Mouse (Mus musculus) ovary, postnatal 14 days (tissue): ENCODE data around the gene Elobl.
"Not testable (repeated sequence)": the region's sequence is repeated elsewhere in the genome, so short reads cannot be mapped to it uniquely, and the experiment has no call there.

Source experiments
- DNase-seq: peaks from one replicate; pipeline ENCODE4 v3.0.0; 2022; ENCODE audit warnings: low spot score

Gene Elobl

DNA sequence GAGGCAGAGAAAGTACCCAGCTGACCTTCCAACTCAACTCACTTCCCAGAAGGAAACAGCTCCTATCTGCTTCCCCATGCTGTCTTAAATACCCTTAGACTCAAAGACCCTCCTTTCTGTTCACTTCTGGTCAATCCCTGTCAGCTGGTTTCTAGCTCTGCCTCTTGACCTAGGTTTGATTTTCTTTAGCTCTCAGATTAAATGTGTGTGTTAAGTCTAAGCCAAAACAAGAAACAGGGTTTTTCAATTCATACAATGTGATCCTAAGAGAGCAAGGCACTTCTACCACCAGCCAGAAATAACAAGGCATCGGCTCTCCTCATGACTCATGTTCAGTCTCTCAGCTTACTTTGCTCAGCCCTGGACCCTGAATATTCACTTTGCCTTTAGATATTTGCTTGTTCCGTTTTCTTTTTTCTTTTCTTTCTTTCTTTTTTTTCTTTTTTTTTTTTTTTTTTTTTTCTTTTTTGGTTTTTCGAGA lies at the start of gene Elobl:
Gene Elobl (minus strand): TSS at position 51 of the 481 bp plus-strand sequence.
- no peak for DNase-seq

DNA sequence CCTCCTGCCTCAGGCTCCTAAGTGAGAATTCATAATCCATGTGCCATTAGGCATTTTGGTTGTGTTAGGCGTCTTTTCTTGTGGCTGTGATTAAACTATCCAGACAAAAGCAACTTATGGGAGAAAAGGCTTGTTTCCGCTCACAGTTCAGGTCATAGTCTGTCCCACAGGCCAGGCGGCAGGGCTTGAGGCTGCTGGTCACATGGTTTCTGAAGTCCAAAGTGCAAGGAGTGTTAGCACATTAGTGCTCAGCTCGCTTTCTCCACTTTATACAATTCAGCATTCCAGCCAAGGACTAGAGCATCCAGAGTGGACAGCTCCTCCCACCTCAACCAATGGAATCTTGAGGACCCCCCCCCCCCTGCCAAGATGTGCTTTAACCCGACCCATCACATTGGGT lies 45.5 kb upstream of the Elobl start:
- DNase-seq, result no peak

DNA sequence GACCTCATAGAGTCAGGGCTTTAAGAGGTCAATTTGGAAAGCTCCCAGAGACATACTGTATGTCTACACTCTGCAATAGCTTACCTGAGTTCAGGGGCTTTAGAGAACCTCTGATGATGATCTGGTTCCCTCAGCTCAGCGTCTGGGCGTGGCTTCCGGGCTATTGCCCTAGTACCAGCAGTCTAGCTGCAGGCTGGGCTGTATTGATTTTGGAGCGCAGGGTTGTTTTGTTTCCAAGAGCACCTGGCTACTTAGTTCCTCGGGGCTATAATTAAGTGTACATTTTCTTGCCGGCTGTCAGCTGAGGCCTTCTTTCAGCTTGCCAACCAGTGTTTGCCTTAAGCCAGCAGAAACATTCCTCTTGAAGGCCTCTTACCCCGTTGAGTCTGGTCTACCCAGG lies 42.8 kb upstream of the Elobl start:
- DNase-seq, result no peak

DNA sequence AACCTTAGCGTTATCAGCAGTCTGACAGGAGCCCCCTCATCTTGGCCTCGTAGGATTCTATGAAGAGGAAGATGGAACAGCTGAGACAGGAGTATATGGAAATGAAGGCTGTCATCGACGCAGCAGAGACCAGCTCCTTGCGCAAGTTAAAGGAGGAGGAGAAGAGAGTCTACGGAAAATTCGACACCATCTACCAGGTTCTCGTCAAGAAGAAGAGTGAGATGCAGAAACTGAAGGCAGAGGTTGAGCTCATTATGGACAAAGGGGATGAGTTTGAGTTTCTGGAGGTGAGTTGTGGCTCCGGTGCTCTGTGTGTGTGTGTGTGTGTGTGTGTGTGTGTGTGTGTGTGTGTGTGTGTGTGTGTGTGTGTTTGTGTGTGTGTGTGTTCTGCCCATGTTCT lies 42.3 kb upstream of the Elobl start:
- DNase-seq, result no peak

DNA sequence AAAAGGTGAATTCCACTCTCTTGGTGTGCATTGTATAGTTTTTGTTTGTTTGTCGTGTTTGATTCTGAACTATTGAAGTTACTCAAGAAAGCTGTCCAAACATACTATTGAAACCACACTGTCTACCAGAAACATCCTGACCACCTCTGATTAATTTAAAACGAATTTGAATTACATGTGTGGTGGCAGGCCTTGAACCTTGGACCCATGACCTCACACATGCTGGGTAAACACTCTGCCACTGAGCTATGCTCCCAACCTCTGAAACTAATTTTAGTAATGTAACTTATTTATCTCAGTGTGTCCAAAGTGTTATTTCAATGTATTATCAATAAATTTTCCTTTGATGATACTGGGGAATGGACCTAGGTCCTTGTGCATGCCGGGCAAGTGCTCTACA lies 40.9 kb upstream of the Elobl start:
- no peak for DNase-seq

DNA sequence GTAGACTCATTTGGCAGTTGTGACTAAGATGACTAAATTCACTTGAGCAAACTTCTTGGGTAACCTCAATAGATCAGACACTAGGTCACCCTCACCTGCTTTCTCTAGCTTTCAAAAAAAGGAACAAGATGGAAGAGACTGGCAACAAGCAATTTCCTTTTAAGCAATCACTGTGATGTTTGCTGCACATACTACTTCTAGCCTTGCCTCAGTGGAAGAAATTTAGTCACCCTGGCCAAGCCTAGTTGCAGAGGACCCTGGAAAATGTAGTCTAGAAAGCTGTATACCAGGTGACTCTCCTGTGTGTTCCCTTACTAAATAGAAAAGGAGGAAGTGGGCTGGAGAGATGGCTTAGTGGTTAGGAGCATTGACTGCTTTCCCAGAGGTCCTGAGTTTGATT lies 39.7 kb upstream of the Elobl start:
- DNase-seq, result no peak

DNA sequence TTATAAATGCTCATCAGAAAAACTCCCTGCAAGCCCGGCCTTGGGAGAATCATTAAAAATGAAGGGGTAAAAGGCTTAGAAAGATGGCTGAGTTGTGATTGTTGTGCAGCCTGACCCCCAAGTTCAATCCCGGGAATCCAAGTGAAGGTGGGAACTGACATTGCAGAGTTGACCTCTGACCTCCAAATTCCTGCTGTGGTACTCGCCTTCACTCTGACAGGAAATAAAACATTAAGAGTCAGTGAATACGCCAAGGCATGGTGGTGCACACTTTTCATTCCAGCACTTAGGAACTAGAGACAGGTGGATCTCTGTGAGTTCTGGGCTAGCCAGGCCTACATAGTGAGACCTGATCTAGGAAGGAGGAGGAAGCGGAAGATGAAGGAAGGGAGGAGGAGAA lies 38.7 kb upstream of the Elobl start:
- DNase-seq, result no peak

DNA sequence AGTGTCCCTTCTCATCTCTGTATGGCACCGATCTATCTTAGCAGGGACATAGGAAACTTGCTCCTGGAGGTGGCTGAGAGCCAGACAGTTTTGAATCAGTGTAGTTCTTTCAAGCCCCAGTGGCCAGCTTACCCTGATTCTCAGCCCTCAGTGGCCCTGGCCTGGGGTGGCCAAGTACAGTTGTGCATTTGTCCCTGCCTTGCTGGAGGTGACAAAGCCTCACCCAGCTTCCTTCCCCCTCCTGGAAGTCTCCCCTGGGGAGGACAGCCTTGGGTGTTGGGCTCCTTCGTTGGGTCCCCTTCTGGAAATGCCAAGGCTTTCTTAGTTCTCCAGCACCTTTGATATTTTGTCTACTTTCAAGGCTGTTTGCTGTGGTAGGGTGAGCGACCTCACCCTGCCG lies 37.0 kb upstream of the Elobl start:
- DNase-seq, result no peak

DNA sequence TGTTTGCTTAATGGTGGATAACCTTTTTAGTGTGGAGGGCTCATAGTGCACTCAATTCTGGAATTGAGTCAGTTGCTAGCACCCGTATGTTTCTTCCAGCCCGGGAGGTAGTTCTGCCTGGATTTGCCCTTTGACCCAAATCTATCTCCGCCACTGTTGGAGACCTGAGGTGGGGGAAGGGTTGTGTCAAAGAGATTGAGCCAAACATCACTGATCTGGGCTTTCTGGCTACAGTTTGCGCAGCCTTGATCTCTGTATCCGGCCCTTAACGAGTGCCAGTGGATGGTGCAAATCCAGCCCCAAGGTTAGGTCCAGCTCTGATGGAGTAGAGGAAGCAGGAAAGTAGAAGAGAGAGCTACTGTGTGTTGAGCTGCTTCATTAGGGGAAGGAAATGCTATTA lies 36.3 kb upstream of the Elobl start:
- DNase-seq, result no peak

DNA sequence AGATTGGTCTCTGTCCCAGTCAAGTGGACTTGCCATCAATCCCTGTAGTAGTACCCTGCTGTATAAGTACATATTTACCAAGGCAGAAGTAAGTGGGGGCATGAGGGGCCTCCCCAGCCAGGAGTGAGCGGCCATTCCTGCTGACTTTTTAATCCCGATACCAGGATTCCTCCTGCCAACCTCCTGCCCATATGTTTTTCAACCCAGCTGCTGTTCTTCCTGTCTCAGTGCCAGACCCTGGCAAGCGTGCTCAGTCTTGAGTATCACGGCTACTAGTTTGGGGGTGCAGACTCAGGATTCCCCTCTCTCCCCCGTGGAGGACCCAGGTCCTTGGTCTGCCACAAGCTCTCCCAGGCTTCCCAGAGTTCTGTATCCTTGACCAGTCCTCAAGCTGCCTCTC lies 35.9 kb upstream of the Elobl start:
- DNase-seq, result no peak

DNA sequence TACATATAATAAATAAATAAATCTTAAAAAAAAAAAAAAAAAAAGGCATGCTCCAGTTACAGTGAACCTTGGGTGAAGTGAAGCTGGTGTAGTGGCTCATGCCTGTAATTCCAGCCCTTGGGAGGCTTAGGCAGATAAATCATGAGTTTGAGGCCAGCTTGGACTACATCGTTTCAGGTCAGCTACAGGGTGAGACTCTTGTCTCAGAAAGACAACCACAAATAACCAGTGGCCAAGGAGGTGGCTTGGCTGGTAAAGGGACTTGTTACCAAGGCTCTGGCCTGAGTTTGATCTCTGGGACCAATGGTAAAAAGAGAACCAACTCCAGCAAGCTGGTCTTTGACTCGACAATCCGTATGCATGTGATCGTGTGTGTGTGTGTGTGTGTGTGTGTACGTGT lies 35.3 kb upstream of the Elobl start:
- no peak for DNase-seq

DNA sequence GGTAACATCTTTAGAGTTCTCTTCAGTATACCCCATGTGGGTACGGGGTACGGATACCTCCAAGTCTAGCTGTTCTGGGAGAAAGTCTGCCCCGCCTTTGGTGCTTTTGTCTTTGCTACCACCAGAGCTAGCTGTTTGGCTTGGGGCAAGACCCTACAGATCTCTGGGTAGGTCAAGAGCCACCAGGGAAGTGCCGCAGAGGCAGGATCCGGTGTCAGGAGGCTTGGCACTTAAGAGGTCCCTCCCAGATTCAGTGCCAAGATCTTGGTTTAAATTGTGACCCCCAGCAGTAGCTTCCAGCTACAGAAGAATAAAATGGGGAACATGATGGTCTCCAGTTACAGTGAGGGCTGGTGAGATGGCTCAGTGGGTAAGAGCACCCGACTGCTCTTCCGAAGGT lies 34.8 kb upstream of the Elobl start:
- DNase-seq, result no peak

DNA sequence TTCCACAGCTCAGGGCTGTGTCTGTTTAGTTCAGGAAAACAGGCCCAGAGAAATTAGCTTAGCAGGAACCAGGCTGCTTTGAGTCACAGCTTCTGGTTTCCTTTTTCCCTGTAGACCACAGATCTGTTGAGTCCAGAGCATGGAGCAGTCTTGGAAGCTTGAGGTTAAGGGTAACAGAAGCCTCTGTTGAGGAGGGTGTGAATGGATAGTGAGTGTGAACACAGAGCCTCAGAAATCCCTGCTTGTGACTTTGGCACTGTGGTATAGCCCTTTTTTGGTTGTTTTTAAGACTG lies 33.7 kb upstream of the Elobl start:
- no peak for DNase-seq

DNA sequence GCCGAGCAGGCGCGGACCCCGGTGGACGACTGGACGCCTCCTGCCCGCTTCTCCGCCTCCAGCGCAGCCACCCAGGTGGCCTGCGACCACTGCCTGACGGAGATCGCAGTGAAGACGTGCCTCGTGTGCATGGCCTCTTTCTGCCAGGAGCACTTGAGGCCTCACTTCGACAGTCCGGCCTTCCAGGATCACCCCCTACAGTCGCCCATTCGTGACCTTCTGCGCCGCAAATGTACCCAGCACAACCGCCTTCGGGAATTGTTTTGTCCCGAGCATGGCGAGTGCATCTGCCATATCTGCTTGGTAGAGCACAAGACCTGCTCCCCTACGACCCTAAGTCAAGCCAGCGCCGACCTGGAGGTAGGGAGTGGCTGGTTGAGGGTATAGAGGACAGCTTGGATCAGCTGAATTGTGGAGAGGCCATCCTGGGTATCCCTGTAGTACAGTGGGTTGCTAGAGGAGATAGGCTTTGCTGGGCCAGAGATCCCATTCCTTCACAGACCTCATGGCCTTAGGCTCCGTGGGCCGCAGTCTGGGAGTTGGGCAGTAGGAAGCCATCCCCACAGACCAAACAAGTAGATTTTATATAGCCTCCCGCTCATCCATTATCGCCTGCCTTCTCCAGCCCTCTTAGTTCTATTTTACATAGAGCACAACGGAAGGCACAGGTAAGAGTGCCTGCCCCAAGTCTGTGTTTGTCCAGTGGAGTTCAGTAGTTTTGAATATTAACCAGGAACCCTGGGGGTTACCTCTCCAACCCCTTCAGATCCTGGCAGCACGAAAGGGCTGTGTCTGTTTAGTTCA lies 33.2 kb upstream of the Elobl start:
- no peak for DNase-seq

DNA sequence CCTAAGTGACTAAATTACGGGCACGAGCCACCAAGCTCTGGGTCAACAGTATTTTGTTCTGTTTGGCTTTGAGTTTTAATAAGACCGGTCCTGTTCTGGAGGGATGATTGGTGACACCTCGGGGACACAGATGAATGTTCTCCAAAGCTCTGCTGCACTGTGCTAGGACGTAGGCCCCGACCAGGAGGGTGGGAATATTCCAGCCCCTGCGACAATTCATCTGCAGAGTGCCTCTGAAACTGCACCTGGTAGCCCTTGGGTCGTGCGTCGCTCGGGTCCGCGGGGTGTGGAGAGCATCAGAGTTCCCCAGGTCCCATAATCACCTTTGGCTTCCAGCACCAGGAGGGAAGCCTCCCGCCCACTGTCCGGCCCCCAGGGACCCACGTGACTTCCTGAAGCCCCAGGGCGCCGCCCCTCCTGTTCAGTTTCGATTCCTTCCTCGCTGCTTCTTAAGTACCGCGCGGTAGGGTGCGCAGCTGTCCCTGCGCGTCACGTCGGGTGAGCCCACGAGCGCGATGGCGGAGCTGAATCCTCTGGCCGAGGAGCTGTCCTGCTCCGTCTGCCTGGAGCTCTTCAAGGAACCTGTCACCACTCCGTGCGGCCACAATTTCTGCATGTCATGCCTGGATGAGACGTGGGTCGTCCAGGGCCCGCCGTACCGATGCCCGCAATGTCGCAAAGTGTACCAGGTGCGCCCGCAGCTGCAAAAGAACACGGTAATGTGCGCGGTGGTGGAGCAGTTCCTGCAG lies 32.4 kb upstream of the Elobl start, which contains the start of gene Trim25:
Gene Trim25 (plus strand): TSS at position 403 of the 749 bp plus-strand sequence.
- DNase-seq, result peak; percentile 81

DNA sequence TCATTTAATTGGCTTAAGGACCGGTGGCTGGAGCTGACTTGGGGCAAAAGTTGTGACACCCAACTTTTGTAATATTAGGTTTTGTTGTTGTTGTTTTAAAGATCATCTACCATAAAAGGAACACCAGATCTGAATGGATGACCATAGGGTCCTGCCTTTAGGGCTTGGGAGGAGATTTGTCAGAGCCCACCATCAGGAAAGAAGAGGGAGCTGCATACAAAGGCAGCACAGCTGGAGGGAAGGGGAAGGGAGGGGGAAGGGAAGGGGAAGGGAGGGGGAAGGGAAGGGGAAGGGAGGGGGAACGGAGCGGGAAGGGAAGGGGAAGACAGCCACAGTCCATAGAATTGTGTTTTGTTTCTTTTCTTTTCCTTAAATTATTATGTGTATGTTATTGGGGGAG lies 31.7 kb upstream of the Elobl start:
- no peak for DNase-seq

DNA sequence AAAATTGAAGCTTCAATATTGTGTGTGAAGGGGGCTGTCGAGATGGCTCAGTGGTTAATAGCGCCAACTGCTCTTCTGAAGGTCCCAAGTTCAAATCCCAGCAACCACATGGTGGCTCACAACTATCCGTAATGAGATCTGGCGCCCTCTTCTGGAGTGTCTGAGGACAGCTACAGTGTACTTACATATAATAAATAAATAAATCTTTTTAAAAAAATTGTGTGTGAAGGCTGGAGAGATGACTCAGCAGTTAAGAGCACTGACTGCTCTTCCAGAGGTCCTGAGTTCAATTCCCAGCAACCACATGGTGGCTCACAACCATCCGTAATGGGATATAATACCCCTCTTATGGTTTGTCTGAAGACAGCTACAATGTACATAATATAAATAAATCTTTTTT lies 30.6 kb upstream of the Elobl start:
- DNase-seq, result not testable (repeated sequence)

DNA sequence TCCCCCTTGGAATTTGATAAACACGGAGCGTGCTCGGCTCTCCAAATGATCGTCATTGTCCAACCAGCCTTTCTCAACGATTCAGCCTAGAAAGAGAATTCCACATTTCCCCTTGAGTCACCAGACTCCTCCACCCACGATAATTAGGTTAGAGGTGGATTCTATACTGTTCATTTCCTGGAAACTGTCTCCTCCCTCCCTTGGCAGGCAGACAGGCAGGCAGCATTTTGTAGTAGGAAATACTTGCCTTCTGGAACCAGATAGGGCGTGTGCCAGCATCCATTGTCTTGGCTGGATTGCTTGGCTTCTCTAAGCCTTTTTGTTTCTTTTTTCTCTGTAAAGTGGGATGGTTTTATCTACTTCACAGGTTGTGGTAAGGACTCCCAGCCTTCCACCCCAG lies 29.7 kb upstream of the Elobl start:
- no peak for DNase-seq

DNA sequence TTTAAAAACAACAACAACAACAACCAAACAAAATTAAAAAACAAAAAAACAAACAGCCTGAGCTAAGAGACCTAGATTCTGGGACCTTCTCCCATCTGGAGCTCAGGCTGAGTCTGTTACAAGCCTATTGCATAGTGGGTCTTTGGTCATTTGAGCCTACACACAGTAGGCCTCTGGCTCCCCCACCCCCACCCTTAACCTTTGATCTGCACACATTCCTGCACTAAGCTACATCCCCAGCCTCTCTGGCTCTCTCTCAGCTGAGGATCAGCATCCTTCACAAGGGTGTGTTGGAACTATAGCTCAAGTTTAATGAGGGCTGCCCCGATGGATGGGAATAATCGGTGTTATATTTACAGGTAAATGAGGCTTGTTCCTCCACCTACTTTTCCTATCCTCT lies 28.9 kb upstream of the Elobl start:
- DNase-seq, result no peak

DNA sequence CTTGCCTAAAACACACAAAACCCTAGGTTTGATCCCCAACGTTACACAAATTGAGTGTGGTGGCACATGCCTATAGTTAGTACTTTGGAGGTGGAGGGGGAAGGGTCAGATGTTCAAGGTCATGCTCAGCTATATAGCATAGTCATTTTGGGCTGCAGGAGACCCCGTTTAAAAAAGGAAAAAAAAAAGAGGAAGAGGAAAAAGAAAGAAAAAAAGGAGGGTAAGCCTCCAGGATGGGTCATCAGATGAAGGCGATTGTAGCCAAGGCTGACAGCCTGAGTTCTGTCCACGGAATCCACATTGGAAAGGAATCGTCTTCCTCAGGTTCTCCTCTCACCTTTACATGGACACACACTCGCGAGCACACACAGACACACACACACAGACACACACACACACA lies 27.8 kb upstream of the Elobl start:
- DNase-seq, result no peak

DNA sequence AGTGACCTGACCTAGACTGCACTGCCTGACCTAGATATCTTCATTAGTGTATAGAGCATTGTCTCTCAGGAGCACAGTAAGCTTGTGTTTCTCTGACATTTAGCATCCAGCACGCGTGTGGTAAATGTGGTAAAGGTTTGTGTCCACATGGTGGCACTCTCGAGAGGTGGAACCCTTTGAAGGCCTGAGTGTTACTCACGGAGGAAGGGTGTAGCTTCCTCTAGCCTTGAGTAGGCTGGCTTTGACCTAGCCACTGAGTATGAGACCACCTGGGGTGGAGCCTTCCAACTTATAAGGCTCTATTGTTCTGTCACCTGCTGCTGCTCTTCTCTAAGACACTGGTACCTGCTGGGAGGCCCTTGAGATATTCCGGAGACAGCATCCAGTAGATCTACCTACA lies 26.9 kb upstream of the Elobl start:
- DNase-seq, result no peak

DNA sequence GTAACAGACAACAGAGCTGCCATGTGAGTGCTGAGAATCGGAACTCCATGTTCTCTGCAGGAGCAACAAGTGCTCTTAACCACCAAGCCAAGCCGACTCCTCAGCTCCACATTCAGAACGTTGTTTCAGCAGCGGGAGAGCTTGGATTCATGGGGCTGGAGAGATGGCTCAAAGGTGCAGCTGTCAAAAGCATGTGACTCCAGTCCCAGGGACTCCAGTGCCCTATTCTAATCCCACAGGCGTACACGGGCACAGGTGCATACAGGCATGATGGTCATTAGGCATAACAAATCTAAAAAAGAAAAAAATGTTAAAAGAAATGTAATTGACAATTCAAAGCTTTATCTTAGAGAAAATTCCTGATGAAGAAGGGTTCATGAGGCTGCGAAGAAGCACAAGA lies 26.5 kb upstream of the Elobl start:
- no peak for DNase-seq

DNA sequence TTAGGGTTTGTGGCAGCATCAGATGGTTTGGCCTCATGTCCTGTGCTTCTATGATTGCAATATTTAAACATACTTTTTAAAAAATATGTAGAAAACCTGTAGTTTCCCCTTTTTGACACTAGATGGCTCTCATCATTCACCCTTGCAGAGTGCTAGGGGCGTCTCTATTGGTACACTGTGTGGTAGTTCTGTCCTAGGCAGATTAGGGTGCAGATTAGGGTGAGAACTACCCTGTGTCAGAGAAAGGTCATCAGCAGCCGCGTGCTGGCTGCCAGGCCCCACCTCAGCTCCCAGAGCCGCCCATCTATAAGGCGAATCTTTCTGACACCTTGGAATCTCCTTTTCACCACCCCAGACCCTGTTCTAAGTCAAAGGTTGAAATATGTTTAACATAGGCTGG lies 22.8 kb upstream of the Elobl start:
- DNase-seq, result no peak

DNA sequence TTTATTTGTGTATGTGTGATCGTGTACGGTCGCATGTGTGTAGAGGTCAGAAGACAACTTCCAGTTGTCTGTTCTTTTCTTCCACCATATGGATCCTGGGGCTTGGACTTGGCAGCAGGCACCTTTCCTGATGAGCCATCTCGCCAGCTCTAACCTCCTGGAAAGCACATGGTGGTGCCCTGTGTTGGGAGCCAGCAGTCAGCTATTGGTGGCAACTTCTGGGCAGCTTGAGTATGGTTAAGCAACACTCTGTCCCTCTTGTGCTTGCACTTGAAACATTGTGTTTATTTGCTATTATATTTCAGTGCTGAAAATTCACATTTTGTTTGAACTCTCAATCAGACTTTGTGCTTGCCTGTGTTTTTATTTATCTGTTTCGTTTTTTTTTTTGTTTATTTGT lies 22.2 kb upstream of the Elobl start:
- no peak for DNase-seq
